Mouse (Mus musculus) kidney, postnatal 0 days (tissue): ENCODE results near the gene Pum3. TPM values are rescaled to one million over a fixed set of nuclear protein-coding genes. Genes with fewer than 3 reads are reported as not detected.

Experiments
- ATAC-seq: fragments of 200-750 bp; cut with Nextera tagmentation; replicated peaks from 2 replicates; pipeline ENCODE4 v1.8.0; 2017; ENCODE audit warnings: low read depth, moderate number of reproducible peaks, moderate TSS enrichment, moderate library complexity; ENCODE audit not compliant: low FRiP score
- DNase-seq: peaks from one replicate; pipeline ENCODE4 v3.0.0-alpha.2; 2016; ENCODE audit warnings: low spot score
- H3K27ac ChIP-seq: fragments of 300-500 bp; sonication (generic); 2 replicates; pipeline ENCODE4 v1.5.1; 2014; ENCODE audit warnings: mild to moderate bottlenecking
- H3K27me3 ChIP-seq: fragments of 300-500 bp; sonication (generic); 2 replicates; pipeline ENCODE4 v1.6.1; 2014; ENCODE audit warnings: low read length, mixed read lengths; ENCODE audit not compliant: insufficient read depth
- H3K36me3 ChIP-seq: fragments of 300-500 bp; sonication (generic); 2 replicates; pipeline ENCODE4 v1.6.1; 2014; ENCODE audit warnings: low read length, mixed read lengths; ENCODE audit not compliant: insufficient read depth
- H3K4me1 ChIP-seq: fragments of 300-500 bp; sonication (generic); replicated peaks from 2 replicates; pipeline ENCODE4 v1.6.1; 2014; ENCODE audit warnings: antibody characterized with exemption, low read length, mixed read lengths; ENCODE audit not compliant: insufficient read depth
- H3K4me2 ChIP-seq: fragments of 300-500 bp; sonication (generic); 2 replicates; pipeline ENCODE4 v1.6.1; 2014; ENCODE audit warnings: mild to moderate bottlenecking, low read length, moderate library complexity, mixed read lengths
- H3K4me3 ChIP-seq: fragments of 300-500 bp; sonication (generic); replicated peaks from 2 replicates; pipeline ENCODE4 v1.5.1; 2014; ENCODE audit warnings: low read depth, low read length
- H3K9ac ChIP-seq: fragments of 300-500 bp; sonication (generic); 2 replicates; pipeline ENCODE4 v1.6.1; 2014; ENCODE audit warnings: low read depth, low read length
- H3K9me3 ChIP-seq: fragments of 300-500 bp; sonication (generic); replicated peaks from 2 replicates; pipeline ENCODE4 v1.6.1; 2016; ENCODE audit warnings: low read length, inconsistent platforms, mixed read lengths
- CTCF ChIP-seq: IDR thresholded peaks from 2 replicates; pipeline ENCODE4 v1.5.1; 2016; ENCODE audit warnings: antibody characterized with exemption, low read depth, mild to moderate bottlenecking, moderate library complexity
- WGBS: fragments of 180-500 bp; shearing (Covaris S2); extraction: QIAGEN DNeasy Blood & Tissue Kit; methylation state at CpG from one replicate; pipeline ENCODE4 v1.1.7; 2014; 5-methylcytosine and 5-hydroxymethylcytosine counted together
- polyA plus RNA-seq: library from polyadenylated mRNA; unstranded; fragments of >200 nt; fragmentation: Nextera tagmentation; extraction: Ambion mirVana; gene quantifications from 2 replicates; pipeline ENCODE4 v1.2.1, GENCODE M21; 2015

Pum3 gene
- polyA plus RNA-seq, 1 experiment from 2014 or later = 105 TPM

DNA sequence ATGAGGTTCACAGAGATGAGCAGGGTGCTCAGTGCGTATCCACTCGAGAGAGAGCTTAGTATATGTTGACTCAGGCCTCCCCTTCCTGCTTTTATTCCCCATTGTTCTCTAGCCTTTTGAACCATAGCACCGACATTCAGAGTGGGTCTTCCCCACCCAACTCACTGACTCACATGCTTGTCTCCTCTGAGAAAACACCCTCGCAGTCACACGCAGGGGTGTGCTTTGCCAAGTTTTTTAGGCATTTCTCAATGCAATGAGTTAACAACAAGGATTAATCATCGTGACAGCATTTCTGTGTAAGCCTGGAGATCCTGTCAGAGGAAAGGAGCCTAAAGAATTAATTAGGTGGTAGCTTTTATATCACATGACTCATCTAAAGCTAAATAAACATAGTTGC lies 77.9 kb downstream of the Pum3 start:
- Histone ChIP-seq H3K36me3 (no peaks in the 10 kb centered on the region), H3K9me3 (no peaks in the 10 kb centered on the region), H3K4me3 (no peak overlapping the region), H3K9ac (no peak overlapping the region), H3K4me2 (no peak overlapping the region), H3K27me3 (no peaks in the 10 kb centered on the region), H3K4me1 (no peaks in the 10 kb centered on the region), H3K27ac (no peak overlapping the region)
- TF ChIP-seq CTCF = no peak
- 48% methylated on average over 6 of the region's 6 CpGs for WGBS
- ATAC-seq (no peak), DNase-seq (peak; percentile 39)

DNA sequence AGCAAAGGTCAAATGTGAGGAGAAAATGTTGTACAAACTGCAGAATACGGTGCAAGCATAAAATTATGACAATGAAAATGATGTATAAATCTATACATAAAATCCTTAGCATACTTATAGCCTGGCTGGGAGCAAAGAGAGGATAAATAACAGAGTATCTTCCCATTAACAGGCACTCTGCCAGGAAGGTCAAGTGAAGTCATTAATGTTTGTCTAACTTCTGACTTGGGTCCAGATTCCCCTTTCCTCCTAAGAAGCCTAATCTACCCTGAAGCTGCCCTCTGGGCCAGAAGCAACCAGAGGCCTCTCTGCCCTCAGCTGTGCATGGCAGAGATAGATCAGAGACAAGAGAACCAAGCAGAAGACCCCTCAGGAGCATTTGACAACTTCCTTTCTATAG lies 83.1 kb downstream of the Pum3 start:
- Histone ChIP-seq H3K27ac (no peak overlapping the region), H3K9ac (no peak overlapping the region), H3K36me3 (no peaks in the 10 kb centered on the region), H3K4me1 (no peaks in the 10 kb centered on the region), H3K4me2 (no peak overlapping the region), H3K4me3 (no peak overlapping the region), H3K9me3 (no peaks in the 10 kb centered on the region), H3K27me3 (no peaks in the 10 kb centered on the region)
- no peak for ATAC-seq
- no peak for TF ChIP-seq CTCF
- WGBS = 79% methylated on average over 1 of the region's 1 CpGs
- DNase-seq = no peak

Other genes starting within 250 kb of the Pum3 start
- gene Vldlr, start 213.3 kb downstream of the Pum3 start, polyA plus RNA-seq = 41.8 and 42.2 TPM in 2 replicates
- gene Kcnv2, start 107.2 kb downstream of the Pum3 start, polyA plus RNA-seq = 0.04 and 0.08 TPM in 2 replicates